Mouse (Mus musculus): ENCODE results near the gene Rab35. TPM values are rescaled to one million over a fixed set of nuclear protein-coding genes. Genes with fewer than 3 reads are reported as not detected.
A peak's percentile ranks its signal among the peaks of the same experiment; 100 is the strongest.

Gene Rab35
- polyA plus RNA-seq, 1 experiment from 2014 or later = 4.4 TPM

- Histone ChIP-seq H3K9ac (ENCODE audit: low read length) (no peak overlapping the region), H3K4me1 (ENCODE audit: control insufficient read depth, insufficient read depth, low read length) (no peaks in the 10 kb centered on the region; the same call in 1 of the 2 replicates), H3K4me3 (replicated peaks; ENCODE audit: low read length) (no peak overlapping the region), H3K4me2 (ENCODE audit: low read depth, low read length) (no peak overlapping the region), H3K9me3 (replicated peaks; ENCODE audit: control insufficient read depth, low read length) (peaks cover 3% of the 10 kb centered on the region; the same call in 1 of the 2 replicates), H3K36me3 (ENCODE audit: control insufficient read depth, insufficient read depth, low read length) (no peaks in the 10 kb centered on the region), H3K27ac (ENCODE audit: low read length) (no peak overlapping the region), H3K27me3 (ENCODE audit: control insufficient read depth, insufficient read depth, low read length) (no peaks in the 10 kb centered on the region)
- ATAC-seq (ENCODE audit: insufficient read depth, low FRiP score) = 0 out of 2 replicates have a peak, but pooled peaks have one; percentile 8
- WGBS = 78% methylated on average over 11 of the region's 11 CpGs
Observed at GRCm38 (mm10) chr5:115669974-115670373, 38.3 kb downstream of the Rab35 start.

- Histone ChIP-seq H3K4me1 (ENCODE audit: control insufficient read depth, insufficient read depth, low read length) (no peaks in the 10 kb centered on the region; the same call in 1 of the 2 replicates), H3K9ac (ENCODE audit: low read length) (no peak overlapping the region), H3K27ac (ENCODE audit: low read length) (peak overlapping the region; percentile 21; the same call in 1 of the 2 replicates), H3K9me3 (replicated peaks; ENCODE audit: control insufficient read depth, low read length) (no peaks in the 10 kb centered on the region), H3K36me3 (ENCODE audit: control insufficient read depth, insufficient read depth, low read length) (no peaks in the 10 kb centered on the region), H3K27me3 (ENCODE audit: control insufficient read depth, insufficient read depth, low read length) (no peaks in the 10 kb centered on the region), H3K4me3 (replicated peaks; ENCODE audit: low read length) (no peak overlapping the region), H3K4me2 (ENCODE audit: low read depth, low read length) (no peak overlapping the region)
- peak; percentile 75; the same call in 1 of the 2 replicates for ATAC-seq (ENCODE audit: insufficient read depth, low FRiP score)
- 53% methylated on average over 2 of the region's 2 CpGs for WGBS
Observed at GRCm38 (mm10) chr5:115670406-115670805, 38.7 kb downstream of the Rab35 start.

- Histone ChIP-seq H3K4me2 (ENCODE audit: low read depth, low read length) (no peak overlapping the region), H3K4me3 (replicated peaks; ENCODE audit: low read length) (no peak overlapping the region), H3K9ac (ENCODE audit: low read length) (no peak overlapping the region), H3K36me3 (ENCODE audit: control insufficient read depth, insufficient read depth, low read length) (no peaks in the 10 kb centered on the region), H3K4me1 (ENCODE audit: control insufficient read depth, insufficient read depth, low read length) (no peaks in the 10 kb centered on the region; the same call in 1 of the 2 replicates), H3K9me3 (replicated peaks; ENCODE audit: control insufficient read depth, low read length) (no peaks in the 10 kb centered on the region), H3K27ac (ENCODE audit: low read length) (no peak overlapping the region), H3K27me3 (ENCODE audit: control insufficient read depth, insufficient read depth, low read length) (no peaks in the 10 kb centered on the region)
- no peak for ATAC-seq (ENCODE audit: insufficient read depth, low FRiP score)
- WGBS = 80% methylated on average over 8 of the region's 8 CpGs
Observed at GRCm38 (mm10) chr5:115671846-115672245, 40.1 kb downstream of the Rab35 start.

GRCm38 (mm10) chr5:115685126-115685525 lies 53.4 kb downstream of the Rab35 start:
- H3K36me3 ChIP-seq (ENCODE audit: control insufficient read depth, insufficient read depth, low read length) = no peaks in the 10 kb centered on the region
- no peaks in the 10 kb centered on the region for H3K9me3 ChIP-seq (replicated peaks; ENCODE audit: control insufficient read depth, low read length)
- H3K27me3 ChIP-seq (ENCODE audit: control insufficient read depth, insufficient read depth, low read length) = no peaks in the 10 kb centered on the region
- ATAC-seq (ENCODE audit: insufficient read depth, low FRiP score) = no peak
- H3K4me2 ChIP-seq (ENCODE audit: low read depth, low read length) = no peak overlapping the region
- H3K4me3 ChIP-seq (replicated peaks; ENCODE audit: low read length) = no peak overlapping the region
- 85% methylated on average over 10 of the region's 10 CpGs for WGBS
- H3K27ac ChIP-seq (ENCODE audit: low read length) = no peak overlapping the region
- no peaks in the 10 kb centered on the region for H3K4me1 ChIP-seq (ENCODE audit: control insufficient read depth, insufficient read depth, low read length)
- no peak overlapping the region for H3K9ac ChIP-seq (ENCODE audit: low read length)

GRCm38 (mm10) chr5:115686716-115687115 lies 55.0 kb downstream of the Rab35 start:
- WGBS = 61% methylated on average over 7 of the region's 7 CpGs
- Histone ChIP-seq H3K9me3 (replicated peaks; ENCODE audit: control insufficient read depth, low read length) (no peaks in the 10 kb centered on the region), H3K27ac (ENCODE audit: low read length) (no peak overlapping the region)

GRCm38 (mm10) chr5:115693271-115693670 lies 61.6 kb downstream of the Rab35 start:
- H3K4me3 ChIP-seq (replicated peaks; ENCODE audit: low read length) = no peak overlapping the region
- no peaks in the 10 kb centered on the region for H3K36me3 ChIP-seq (ENCODE audit: control insufficient read depth, insufficient read depth, low read length)
- H3K9me3 ChIP-seq (replicated peaks; ENCODE audit: control insufficient read depth, low read length) = no peaks in the 10 kb centered on the region
- 60% methylated on average over 3 of the region's 3 CpGs for WGBS
- H3K9ac ChIP-seq (ENCODE audit: low read length) = no peak overlapping the region
- no peaks in the 10 kb centered on the region for H3K4me1 ChIP-seq (ENCODE audit: control insufficient read depth, insufficient read depth, low read length)
- no peaks in the 10 kb centered on the region for H3K27me3 ChIP-seq (ENCODE audit: control insufficient read depth, insufficient read depth, low read length)
- no peak overlapping the region for H3K27ac ChIP-seq (ENCODE audit: low read length)
- H3K4me2 ChIP-seq (ENCODE audit: low read depth, low read length) = no peak overlapping the region
- no peak for ATAC-seq (ENCODE audit: insufficient read depth, low FRiP score)

More at GRCm38 (mm10) chr5:115686716-115687115, 55.0 kb downstream of the Rab35 start:
- Histone ChIP-seq H3K4me2 (ENCODE audit: low read depth, low read length) (no peak overlapping the region), H3K9ac (ENCODE audit: low read length) (no peak overlapping the region), H3K27me3 (ENCODE audit: control insufficient read depth, insufficient read depth, low read length) (no peaks in the 10 kb centered on the region), H3K4me3 (replicated peaks; ENCODE audit: low read length) (no peak overlapping the region), H3K4me1 (ENCODE audit: control insufficient read depth, insufficient read depth, low read length) (no peaks in the 10 kb centered on the region), H3K36me3 (ENCODE audit: control insufficient read depth, insufficient read depth, low read length) (no peaks in the 10 kb centered on the region)
- ATAC-seq (ENCODE audit: insufficient read depth, low FRiP score) = no peak

- Histone ChIP-seq H3K9ac (ENCODE audit: low read length) (no peak overlapping the region), H3K4me1 (ENCODE audit: control insufficient read depth, insufficient read depth, low read length) (no peaks in the 10 kb centered on the region), H3K4me3 (replicated peaks; ENCODE audit: low read length) (no peak overlapping the region), H3K27ac (ENCODE audit: low read length) (no peak overlapping the region), H3K27me3 (ENCODE audit: control insufficient read depth, insufficient read depth, low read length) (no peaks in the 10 kb centered on the region), H3K36me3 (ENCODE audit: control insufficient read depth, insufficient read depth, low read length) (no peaks in the 10 kb centered on the region), H3K9me3 (replicated peaks; ENCODE audit: control insufficient read depth, low read length) (no peaks in the 10 kb centered on the region), H3K4me2 (ENCODE audit: low read depth, low read length) (no peak overlapping the region)
- ATAC-seq (ENCODE audit: insufficient read depth, low FRiP score) = no peak
- 70% methylated on average over 6 of the region's 6 CpGs for WGBS
Observed at GRCm38 (mm10) chr5:115695191-115695770, 63.6 kb downstream of the Rab35 start.

- ATAC-seq (ENCODE audit: insufficient read depth, low FRiP score) = no peak
- Histone ChIP-seq H3K4me2 (ENCODE audit: low read depth, low read length) (no peak overlapping the region), H3K9ac (ENCODE audit: low read length) (no peak overlapping the region), H3K27ac (ENCODE audit: low read length) (no peak overlapping the region), H3K27me3 (ENCODE audit: control insufficient read depth, insufficient read depth, low read length) (no peaks in the 10 kb centered on the region), H3K36me3 (ENCODE audit: control insufficient read depth, insufficient read depth, low read length) (no peaks in the 10 kb centered on the region), H3K4me3 (replicated peaks; ENCODE audit: low read length) (no peak overlapping the region), H3K4me1 (ENCODE audit: control insufficient read depth, insufficient read depth, low read length) (no peaks in the 10 kb centered on the region), H3K9me3 (replicated peaks; ENCODE audit: control insufficient read depth, low read length) (no peaks in the 10 kb centered on the region)
- 77% methylated on average over 5 of the region's 5 CpGs for WGBS
Observed at GRCm38 (mm10) chr5:115696811-115697210, 65.1 kb downstream of the Rab35 start.
